Mouse (Mus musculus): Measurements from ENCODE around the gene Cfap61.

The Cfap61 gene

GRCm38 (mm10) chr2:146222279-146223175 lies 287.9 kb downstream of the Cfap61 start:
- peak in 1 of 2 experiments; percentile 29 for DNase-seq

- peak in 1 of 2 experiments; percentile 27 for DNase-seq
Measured at GRCm38 (mm10) chr2:146223176-146223905, 288.8 kb downstream of the Cfap61 start.

DNA sequence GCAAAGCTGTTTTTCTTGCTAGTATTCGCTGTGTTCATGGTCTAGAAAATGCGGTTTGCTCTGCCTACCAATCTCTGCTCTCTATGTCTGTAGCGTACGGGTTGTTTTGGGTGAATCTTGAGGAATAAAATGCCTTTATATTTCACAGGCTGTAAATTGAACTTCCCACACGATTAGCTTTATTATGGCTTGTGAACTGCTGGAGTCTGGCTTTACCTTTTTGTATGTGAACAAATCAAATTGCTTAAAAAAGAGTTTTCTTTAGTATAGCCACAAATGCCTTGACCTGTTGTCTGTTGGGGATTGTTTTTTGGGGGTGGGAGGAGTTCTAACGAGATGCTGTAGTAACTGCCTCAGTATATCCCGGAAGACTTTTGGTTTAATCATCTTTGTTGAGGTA lies 289.6 kb downstream of the Cfap61 start:
- no peak for DNase-seq

GRCm38 (mm10) chr2:146225818-146226217 lies 291.2 kb downstream of the Cfap61 start:
- DNase-seq = no peak

GRCm38 (mm10) chr2:146226484-146226883 lies 291.9 kb downstream of the Cfap61 start:
- DNase-seq = peak; percentile 43 to 52

GRCm38 (mm10) chr2:146227646-146228045 lies 293.1 kb downstream of the Cfap61 start:
- DNase-seq = no peak

DNA sequence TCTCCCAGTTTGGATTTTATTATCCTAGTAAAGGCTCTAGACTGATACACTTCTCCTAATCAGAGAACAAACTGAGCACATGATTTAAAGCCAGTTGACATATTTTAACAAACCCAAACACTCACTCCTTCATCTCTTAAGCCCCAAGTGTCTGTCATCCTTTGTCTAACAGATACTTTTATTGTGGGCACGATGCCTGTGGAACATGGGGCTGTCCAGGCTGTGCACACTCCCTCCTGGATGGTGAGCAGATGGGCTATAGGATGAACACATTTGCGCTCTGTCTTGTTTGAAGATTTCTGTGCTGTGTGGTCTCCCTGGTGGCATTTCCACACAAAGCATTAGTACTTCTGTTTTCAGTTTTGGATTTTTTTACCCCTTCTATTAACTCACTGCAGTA lies 293.9 kb downstream of the Cfap61 start:
- no peak for DNase-seq

GRCm38 (mm10) chr2:146231485-146231884 lies 296.9 kb downstream of the Cfap61 start:
- no peak for DNase-seq

- no peak for DNase-seq
Measured at GRCm38 (mm10) chr2:146239196-146239747, 304.7 kb downstream of the Cfap61 start.

DNA sequence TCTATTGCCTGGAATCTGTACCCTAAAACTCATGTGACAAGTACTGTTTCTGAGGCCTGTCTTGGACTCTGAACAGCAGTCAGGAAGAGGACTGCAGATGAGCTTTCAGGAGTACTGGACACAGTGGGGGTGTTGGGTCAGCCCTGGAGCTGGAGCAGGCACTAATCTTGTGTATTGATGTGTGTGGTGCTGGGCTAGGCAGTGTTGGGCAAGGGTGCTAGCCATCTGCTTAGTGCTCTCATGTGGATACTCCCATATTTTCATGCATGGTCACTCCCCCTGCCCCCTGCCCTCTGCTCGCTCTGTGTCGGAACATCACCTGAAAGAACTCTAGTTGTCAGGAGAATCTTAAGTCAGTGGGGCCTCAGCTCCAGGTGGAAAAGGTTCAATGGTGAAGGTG lies 309.5 kb downstream of the Cfap61 start:
- DNase-seq = no peak

GRCm38 (mm10) chr2:146245401-146245800 lies 310.8 kb downstream of the Cfap61 start:
- no peak for DNase-seq

DNA sequence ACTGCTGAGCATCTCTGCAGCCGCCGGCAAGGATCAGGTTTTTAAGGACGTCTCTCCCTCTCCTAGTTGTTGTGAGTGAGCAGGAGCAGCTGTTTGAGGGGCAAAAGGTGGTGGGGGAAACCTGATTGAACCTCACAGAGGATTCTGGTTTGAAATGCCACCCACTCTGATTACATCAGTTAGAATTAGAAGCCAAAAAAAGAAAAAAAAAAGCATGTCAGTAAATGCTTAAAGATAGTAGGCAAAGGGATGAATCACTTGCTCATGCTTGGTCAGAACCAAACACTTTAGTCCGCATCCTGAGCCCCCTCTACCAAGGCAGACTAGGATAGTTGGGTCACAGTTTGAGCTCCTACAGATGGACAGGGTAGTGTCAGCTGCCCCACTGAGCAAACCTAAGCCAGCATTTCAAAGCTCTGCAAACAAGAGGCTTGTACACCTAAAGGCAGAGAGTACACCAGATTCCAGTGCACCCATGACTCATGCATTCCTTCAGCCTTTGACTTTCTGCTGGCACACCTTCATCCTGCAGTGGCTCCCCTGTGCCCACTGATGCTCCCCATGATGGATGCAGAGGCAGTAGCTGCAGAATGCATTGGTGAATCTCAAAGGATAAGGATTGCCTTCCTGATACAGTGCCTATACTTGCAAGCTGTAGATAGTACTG lies 312.0 kb downstream of the Cfap61 start:
- no peak for DNase-seq

DNA sequence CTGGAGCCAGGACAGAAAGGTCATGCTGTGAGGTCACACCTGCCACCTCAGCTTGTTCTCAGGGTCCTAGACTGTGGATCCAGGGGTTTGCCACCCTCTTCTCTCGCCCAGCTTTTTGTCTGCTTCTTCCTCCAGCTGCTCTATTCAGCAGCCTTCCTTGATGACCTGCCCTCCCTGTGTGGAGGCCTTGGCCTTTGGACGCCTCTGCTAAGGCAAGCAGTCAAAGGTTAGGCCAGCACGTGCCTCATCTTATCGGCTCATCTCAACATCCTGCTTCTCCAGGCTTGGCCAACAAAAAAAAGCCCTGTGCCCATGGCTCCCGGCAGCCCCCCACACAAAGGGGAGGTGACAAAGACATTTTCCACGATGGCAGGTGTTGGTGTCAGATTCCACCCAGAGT lies 313.0 kb downstream of the Cfap61 start:
- no peak for DNase-seq

- no peak for DNase-seq
Measured at GRCm38 (mm10) chr2:146249033-146249432, 314.4 kb downstream of the Cfap61 start.

DNA sequence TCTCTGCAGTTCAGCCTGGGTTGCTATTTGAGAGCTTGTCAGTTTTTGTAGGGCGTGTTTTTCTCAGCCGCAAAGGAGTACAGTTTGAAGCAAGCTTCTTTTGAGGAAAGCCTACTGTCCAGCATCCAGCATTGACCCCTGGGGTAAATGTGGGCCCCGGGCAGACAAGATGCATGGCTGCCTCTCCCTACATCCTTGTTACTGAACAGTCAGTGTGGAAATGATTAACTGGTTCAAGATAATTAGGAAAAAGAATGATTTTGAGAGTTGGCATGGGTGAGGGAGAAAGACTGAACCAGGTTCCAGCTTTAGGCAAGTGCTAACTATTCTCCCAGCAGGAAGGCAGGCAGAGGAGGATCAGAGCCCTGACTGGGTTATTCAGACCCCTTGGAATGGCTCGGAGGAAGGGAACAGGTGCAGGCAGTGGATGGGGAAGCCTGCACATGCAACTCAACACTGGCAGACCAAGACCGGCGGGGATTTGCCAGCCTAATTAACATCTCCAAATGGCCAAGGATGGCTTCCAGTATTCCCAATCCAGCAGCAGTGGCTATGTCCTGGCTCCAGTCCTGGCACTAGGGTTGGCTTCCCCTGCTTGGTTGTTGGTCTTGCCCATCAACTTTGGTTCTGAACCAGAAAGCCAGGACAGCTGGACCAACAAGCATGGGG lies 315.8 kb downstream of the Cfap61 start:
- no peak for DNase-seq

DNA sequence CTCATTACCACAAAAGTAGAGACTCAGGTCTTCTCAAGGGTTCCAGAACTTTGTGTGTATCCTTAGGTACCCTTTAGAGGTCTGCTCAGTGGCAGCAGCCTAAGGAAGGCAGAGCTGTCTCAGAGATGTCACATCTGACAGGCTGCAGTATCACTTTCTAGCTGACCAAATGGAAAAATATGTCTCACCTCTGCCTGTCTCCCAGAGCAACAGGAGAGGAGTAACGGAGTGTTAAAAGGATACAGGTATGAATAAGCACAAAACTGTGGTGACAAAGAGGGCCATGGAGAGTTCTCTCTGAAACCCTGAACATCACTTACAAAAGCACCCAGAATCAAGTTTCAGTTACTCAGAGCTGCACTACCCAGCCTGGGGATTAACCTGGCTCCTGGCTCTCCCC lies 319.8 kb downstream of the Cfap61 start:
- DNase-seq = no peak

- no peak for DNase-seq
Measured at GRCm38 (mm10) chr2:146255636-146256035, 321.1 kb downstream of the Cfap61 start.

DNA sequence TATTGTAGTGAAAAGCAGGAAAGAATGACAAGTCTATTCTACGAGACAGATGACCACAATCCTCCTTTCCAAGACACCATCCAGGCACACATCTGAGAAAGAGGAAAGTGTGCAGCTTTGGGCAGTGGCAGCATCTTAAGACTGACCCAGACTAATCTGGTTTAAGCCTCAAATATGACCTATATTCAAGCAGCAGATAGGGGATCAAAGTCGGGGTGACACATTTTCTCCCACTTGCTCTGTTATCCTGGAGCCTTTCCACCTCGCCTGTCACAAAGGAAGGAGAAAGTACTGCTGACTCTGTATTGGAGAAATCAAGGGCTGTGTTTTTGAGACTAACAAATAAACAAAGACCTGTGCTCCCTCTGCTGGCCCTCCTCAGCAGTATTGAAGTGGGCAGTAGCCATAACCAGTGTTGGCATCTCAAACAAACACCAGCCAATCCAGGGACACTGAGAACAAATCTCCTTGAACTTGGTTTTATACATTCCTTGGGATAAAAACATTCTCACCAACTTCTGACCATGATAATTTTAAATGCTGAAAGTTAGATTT lies 321.8 kb downstream of the Cfap61 start:
- DNase-seq = no peak

GRCm38 (mm10) chr2:146257037-146257436 lies 322.5 kb downstream of the Cfap61 start:
- no peak for DNase-seq

GRCm38 (mm10) chr2:146257609-146258008 lies 323.0 kb downstream of the Cfap61 start:
- DNase-seq = no peak

GRCm38 (mm10) chr2:146258736-146259469 lies 324.3 kb downstream of the Cfap61 start:
- no peak for DNase-seq

Data from lung, postnatal 4 days (tissue).